Mouse (Mus musculus): ENCODE data around the gene Znhit6. TPM values are rescaled to one million over a fixed set of nuclear protein-coding genes. Genes with fewer than 3 reads are reported as not detected.

Znhit6 gene
- total and polyA plus RNA-seq, 2 experiments from 2014 or later: 8.1 to 36.6 TPM

- ATAC-seq (ENCODE audit: low FRiP score): peak; percentile 48; the same call in 1 of the 2 replicates
- Histone ChIP-seq H3K9ac (replicated peaks; ENCODE audit: low read length, poor library complexity, severe bottlenecking) (no peak overlapping the region), H3K27me3 (ENCODE audit: insufficient read depth, low read length) (no peaks in the 10 kb centered on the region), H3K36me3 (ENCODE audit: insufficient read depth, low read length) (no peaks in the 10 kb centered on the region), H3K27ac (ENCODE audit: low read depth, low read length) (no peak overlapping the region), H3K4me1 (ENCODE audit: insufficient read depth, low read length) (no peaks in the 10 kb centered on the region), H3K4me3 (ENCODE audit: low read depth, low read length) (no peak overlapping the region), H3K9me3 (ENCODE audit: low read length) (no peaks in the 10 kb centered on the region), H3K4me2 (ENCODE audit: low read depth, low read length, poor library complexity, severe bottlenecking) (no peak overlapping the region)
- DNase-seq (ENCODE audit: low spot score): peak; percentile 53
- 68% methylated on average over 12 of the region's 12 CpGs for WGBS
- no peak for TF ChIP-seq CTCF (IDR thresholded peaks at IDR 0.05)
Measured at GRCm38 (mm10) chr3:145623047-145623446, 47.0 kb downstream of the Znhit6 start.

GRCm38 (mm10) chr3:145624786-145625185, 48.8 kb downstream of the Znhit6 start:
- H3K36me3 ChIP-seq (ENCODE audit: insufficient read depth, low read length): no peaks in the 10 kb centered on the region
- ATAC-seq (ENCODE audit: low FRiP score): 0 out of 2 replicates have a peak, but pooled peaks have one; percentile 11
- no peaks in the 10 kb centered on the region for H3K27me3 ChIP-seq (ENCODE audit: insufficient read depth, low read length)
- H3K4me1 ChIP-seq (ENCODE audit: insufficient read depth, low read length): no peaks in the 10 kb centered on the region
- H3K9me3 ChIP-seq (ENCODE audit: low read length): no peaks in the 10 kb centered on the region
- H3K4me2 ChIP-seq (ENCODE audit: low read depth, low read length, poor library complexity, severe bottlenecking): no peak overlapping the region
- no peak for DNase-seq (ENCODE audit: low spot score)
- 68% methylated on average over 4 of the region's 4 CpGs for WGBS
- no peak overlapping the region for H3K27ac ChIP-seq (ENCODE audit: low read depth, low read length)
- H3K9ac ChIP-seq (replicated peaks; ENCODE audit: low read length, poor library complexity, severe bottlenecking): no peak overlapping the region
- H3K4me3 ChIP-seq (ENCODE audit: low read depth, low read length): no peak overlapping the region
- no peak for TF ChIP-seq CTCF (IDR thresholded peaks at IDR 0.05)

GRCm38 (mm10) chr3:145625546-145625945, 49.5 kb downstream of the Znhit6 start:
- H3K36me3 ChIP-seq (ENCODE audit: insufficient read depth, low read length): no peaks in the 10 kb centered on the region
- no peak overlapping the region for H3K4me2 ChIP-seq (ENCODE audit: low read depth, low read length, poor library complexity, severe bottlenecking)
- H3K27me3 ChIP-seq (ENCODE audit: insufficient read depth, low read length): no peaks in the 10 kb centered on the region
- H3K4me1 ChIP-seq (ENCODE audit: insufficient read depth, low read length): no peaks in the 10 kb centered on the region
- no peak overlapping the region for H3K9ac ChIP-seq (replicated peaks; ENCODE audit: low read length, poor library complexity, severe bottlenecking)
- 86% methylated on average over 9 of the region's 9 CpGs for WGBS
- DNase-seq (ENCODE audit: low spot score) (no peak), ATAC-seq (ENCODE audit: low FRiP score) (no peak)
- no peak overlapping the region for H3K4me3 ChIP-seq (ENCODE audit: low read depth, low read length)
- H3K27ac ChIP-seq (ENCODE audit: low read depth, low read length): no peak overlapping the region
- no peak for TF ChIP-seq CTCF (IDR thresholded peaks at IDR 0.05)
- H3K9me3 ChIP-seq (ENCODE audit: low read length): no peaks in the 10 kb centered on the region

- Histone ChIP-seq H3K4me2 (ENCODE audit: low read depth, low read length, poor library complexity, severe bottlenecking) (no peak overlapping the region), H3K9me3 (ENCODE audit: low read length) (no peaks in the 10 kb centered on the region), H3K9ac (replicated peaks; ENCODE audit: low read length, poor library complexity, severe bottlenecking) (no peak overlapping the region), H3K27me3 (ENCODE audit: insufficient read depth, low read length) (no peaks in the 10 kb centered on the region), H3K27ac (ENCODE audit: low read depth, low read length) (no peak overlapping the region), H3K36me3 (ENCODE audit: insufficient read depth, low read length) (no peaks in the 10 kb centered on the region), H3K4me1 (ENCODE audit: insufficient read depth, low read length) (no peaks in the 10 kb centered on the region), H3K4me3 (ENCODE audit: low read depth, low read length) (no peak overlapping the region)
- TF ChIP-seq CTCF (IDR thresholded peaks at IDR 0.05): no peak
- WGBS: 98% methylated on average over 1 of the region's 1 CpGs
- DNase-seq (ENCODE audit: low spot score) (no peak), ATAC-seq (ENCODE audit: low FRiP score) (no peak)
Measured at GRCm38 (mm10) chr3:145626063-145626462, 50.1 kb downstream of the Znhit6 start.

DNA sequence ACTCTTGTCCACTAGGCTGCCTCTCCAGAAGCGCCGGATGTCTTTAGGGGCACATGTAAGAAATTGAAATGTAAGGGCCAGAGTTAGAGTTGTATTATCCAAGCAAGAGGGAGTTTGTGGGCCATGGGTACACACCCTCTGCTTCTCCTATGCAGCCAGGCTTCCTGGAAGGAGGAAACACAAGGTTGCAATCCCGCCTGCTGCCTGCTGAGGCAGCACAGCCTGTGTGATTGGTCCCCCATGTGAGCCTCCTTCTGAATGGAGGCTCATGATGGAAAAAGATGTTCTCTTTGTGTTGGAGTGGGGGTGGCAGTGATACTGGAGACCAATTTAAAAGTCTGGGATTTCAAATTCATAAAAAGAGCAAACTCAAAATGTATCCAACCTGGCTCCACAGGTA, 51.8 kb downstream of the Znhit6 start:
- WGBS: 86% methylated on average over 3 of the region's 3 CpGs
- Histone ChIP-seq H3K4me2 (ENCODE audit: low read depth, low read length, poor library complexity, severe bottlenecking) (no peak overlapping the region), H3K9ac (replicated peaks; ENCODE audit: low read length, poor library complexity, severe bottlenecking) (no peak overlapping the region), H3K9me3 (ENCODE audit: low read length) (no peaks in the 10 kb centered on the region), H3K36me3 (ENCODE audit: insufficient read depth, low read length) (no peaks in the 10 kb centered on the region), H3K27me3 (ENCODE audit: insufficient read depth, low read length) (no peaks in the 10 kb centered on the region), H3K4me1 (ENCODE audit: insufficient read depth, low read length) (no peaks in the 10 kb centered on the region), H3K4me3 (ENCODE audit: low read depth, low read length) (no peak overlapping the region), H3K27ac (ENCODE audit: low read depth, low read length) (no peak overlapping the region)
- peak; percentile 63 for TF ChIP-seq CTCF (IDR thresholded peaks at IDR 0.05)
- DNase-seq (ENCODE audit: low spot score): peak; percentile 47
- ATAC-seq (ENCODE audit: low FRiP score): no peak

GRCm38 (mm10) chr3:145628643-145629042, 52.6 kb downstream of the Znhit6 start:
- H3K27ac ChIP-seq (ENCODE audit: low read depth, low read length): no peak overlapping the region
- 57% methylated on average over 5 of the region's 5 CpGs for WGBS
- H3K4me3 ChIP-seq (ENCODE audit: low read depth, low read length): no peak overlapping the region
- ATAC-seq (ENCODE audit: low FRiP score): no peak
- H3K4me1 ChIP-seq (ENCODE audit: insufficient read depth, low read length): no peaks in the 10 kb centered on the region
- H3K9me3 ChIP-seq (ENCODE audit: low read length): no peaks in the 10 kb centered on the region
- no peak for DNase-seq (ENCODE audit: low spot score)
- no peaks in the 10 kb centered on the region for H3K36me3 ChIP-seq (ENCODE audit: insufficient read depth, low read length)
- H3K4me2 ChIP-seq (ENCODE audit: low read depth, low read length, poor library complexity, severe bottlenecking): no peak overlapping the region
- no peak for TF ChIP-seq CTCF (IDR thresholded peaks at IDR 0.05)
- no peaks in the 10 kb centered on the region for H3K27me3 ChIP-seq (ENCODE audit: insufficient read depth, low read length)
- no peak overlapping the region for H3K9ac ChIP-seq (replicated peaks; ENCODE audit: low read length, poor library complexity, severe bottlenecking)
